Mouse (Mus musculus) liver, embryonic 15.5 days (tissue): Measurements from ENCODE around the gene Tbxas1. TPM values are rescaled to one million over a fixed set of nuclear protein-coding genes. Genes with fewer than 3 reads are reported as not detected.

ENCODE experiments used
- ATAC-seq: fragments of 200-750 bp; cut with Nextera tagmentation; 2 replicates; pipeline ENCODE4 v1.8.0; 2017; ENCODE audit warnings: moderate number of reproducible peaks, mild to moderate bottlenecking, moderate library complexity; ENCODE audit not compliant: insufficient read depth
- H3K27ac ChIP-seq: fragments of 300-500 bp; sonication (generic); replicated peaks from 2 replicates; pipeline ENCODE4 v1.5.1; 2015; ENCODE audit warnings: mild to moderate bottlenecking, inconsistent platforms
- H3K27me3 ChIP-seq: fragments of 300-500 bp; sonication (generic); 2 replicates; pipeline ENCODE4 v1.6.1; 2015; ENCODE audit warnings: mild to moderate bottlenecking, inconsistent platforms
- H3K36me3 ChIP-seq: fragments of 300-500 bp; sonication (generic); replicated peaks from 2 replicates; pipeline ENCODE4 v1.6.1; 2015; ENCODE audit warnings: moderate library complexity, mild to moderate bottlenecking, inconsistent platforms
- H3K4me1 ChIP-seq: fragments of 300-500 bp; sonication (generic); replicated peaks from 2 replicates; pipeline ENCODE4 v1.6.1; 2015; ENCODE audit warnings: inconsistent platforms
- H3K4me2 ChIP-seq: fragments of 300-500 bp; sonication (generic); 2 replicates; pipeline ENCODE4 v1.6.1; 2015; ENCODE audit warnings: moderate library complexity, mild to moderate bottlenecking, inconsistent platforms
- H3K4me3 ChIP-seq: fragments of 300-500 bp; sonication (generic); replicated peaks from 2 replicates; pipeline ENCODE4 v1.5.1; 2015; ENCODE audit warnings: mild to moderate bottlenecking, inconsistent platforms
- H3K9ac ChIP-seq: fragments of 300-500 bp; sonication (generic); 2 replicates; pipeline ENCODE4 v1.6.1; 2015; ENCODE audit warnings: moderate library complexity, mild to moderate bottlenecking, inconsistent platforms
- H3K9me3 ChIP-seq: fragments of 300-500 bp; sonication (generic); replicated peaks from 2 replicates; pipeline ENCODE4 v1.6.1; 2016; ENCODE audit warnings: inconsistent platforms
- WGBS: fragments of 180-500 bp; shearing (Covaris S2); methylation state at CpG from one replicate; pipeline ENCODE4 v1.1.7; 2015; ENCODE audit warnings: mixed read lengths; ENCODE audit not compliant: insufficient replicate concordance; 5-methylcytosine and 5-hydroxymethylcytosine counted together
- polyA plus RNA-seq: library from polyadenylated mRNA; unstranded; fragments of >200 nt; fragmentation: Nextera tagmentation; extraction: Ambion mirVana; gene quantifications from 2 replicates; pipeline ENCODE4 v1.2.1, GENCODE M21; 2015

The Tbxas1 gene
- polyA plus RNA-seq, 1 experiment from 2014 or later = 9.0 TPM

DNA sequence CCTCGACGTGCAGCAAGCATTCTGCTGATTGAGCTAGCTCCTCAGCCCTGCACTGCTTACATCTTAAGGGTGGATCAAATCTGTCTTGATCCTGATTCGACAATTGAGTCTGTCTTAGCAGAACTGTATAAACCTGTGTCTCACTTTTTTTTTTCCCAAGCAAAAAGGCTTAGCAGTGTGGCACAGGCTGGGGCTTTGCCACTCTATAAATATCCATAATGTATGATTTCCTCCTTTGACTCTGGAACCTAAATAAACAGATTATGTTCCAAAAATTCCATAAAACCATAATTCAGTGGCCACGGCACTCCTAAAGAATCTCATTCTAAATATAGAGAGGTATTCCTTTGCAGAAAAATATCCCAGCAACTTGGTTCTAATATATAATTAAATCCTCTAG is 122.6 kb downstream of the Tbxas1 start:
- Histone ChIP-seq H3K9me3 (no peaks in the 10 kb centered on the region), H3K27ac (no peak overlapping the region), H3K27me3 (no peaks in the 10 kb centered on the region), H3K36me3 (no peaks in the 10 kb centered on the region), H3K9ac (no peak overlapping the region), H3K4me2 (no peak overlapping the region), H3K4me1 (peaks cover under 1% of the 10 kb centered on the region; the same call in 1 of the 2 replicates), H3K4me3 (no peak overlapping the region)
- WGBS = 68% methylated on average over 4 of the region's 4 CpGs
- ATAC-seq = no peak

DNA sequence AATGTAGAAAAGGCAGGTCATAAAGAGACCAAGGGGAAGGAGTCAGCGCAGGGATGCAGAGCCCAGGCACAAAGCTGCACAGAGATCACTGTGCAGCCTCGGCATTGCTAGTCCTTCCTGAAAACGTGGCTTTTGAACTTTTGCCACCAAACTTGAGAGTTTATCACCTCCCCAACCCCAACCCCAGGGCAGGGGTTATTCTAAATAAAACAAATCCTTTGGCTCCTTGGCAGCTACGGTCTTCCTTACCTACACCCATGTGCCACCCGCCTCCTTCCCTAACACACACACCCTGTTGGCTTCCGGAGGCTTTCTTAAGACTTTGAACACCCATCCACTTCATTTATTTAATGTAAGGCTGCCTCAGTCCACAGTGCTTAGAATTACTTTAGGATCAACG is 127.9 kb downstream of the Tbxas1 start:
- Histone ChIP-seq H3K27ac (no peak overlapping the region), H3K4me1 (peaks cover 7% of the 10 kb centered on the region; the same call in 1 of the 2 replicates), H3K4me2 (no peak overlapping the region), H3K9me3 (no peaks in the 10 kb centered on the region), H3K36me3 (no peaks in the 10 kb centered on the region), H3K9ac (no peak overlapping the region), H3K27me3 (peaks cover 17% of the 10 kb centered on the region; the same call in 1 of the 2 replicates), H3K4me3 (no peak overlapping the region)
- ATAC-seq = no peak
- 57% methylated on average over 7 of the region's 7 CpGs for WGBS

GRCm38 (mm10) chr6:39004003-39004473 is 128.8 kb downstream of the Tbxas1 start:
- Histone ChIP-seq H3K36me3 (no peaks in the 10 kb centered on the region), H3K9me3 (no peaks in the 10 kb centered on the region), H3K4me1 (peaks cover 7% of the 10 kb centered on the region; the same call in 1 of the 2 replicates), H3K27ac (no peak overlapping the region), H3K27me3 (peaks cover 17% of the 10 kb centered on the region; the same call in 1 of the 2 replicates), H3K4me3 (no peak overlapping the region), H3K9ac (no peak overlapping the region), H3K4me2 (no peak overlapping the region)
- ATAC-seq = no peak
- 61% methylated on average over 12 of the region's 12 CpGs for WGBS

- Histone ChIP-seq H3K4me1 (peaks cover 7% of the 10 kb centered on the region; the same call in 1 of the 2 replicates), H3K4me2 (no peak overlapping the region), H3K27ac (no peak overlapping the region), H3K27me3 (peaks cover 17% of the 10 kb centered on the region; the same call in 1 of the 2 replicates), H3K9me3 (no peaks in the 10 kb centered on the region), H3K9ac (no peak overlapping the region), H3K4me3 (no peak overlapping the region), H3K36me3 (no peaks in the 10 kb centered on the region)
- WGBS = 65% methylated on average over 20 of the region's 20 CpGs
- ATAC-seq = no peak
Measured at GRCm38 (mm10) chr6:39005267-39005944, 130.2 kb downstream of the Tbxas1 start.

DNA sequence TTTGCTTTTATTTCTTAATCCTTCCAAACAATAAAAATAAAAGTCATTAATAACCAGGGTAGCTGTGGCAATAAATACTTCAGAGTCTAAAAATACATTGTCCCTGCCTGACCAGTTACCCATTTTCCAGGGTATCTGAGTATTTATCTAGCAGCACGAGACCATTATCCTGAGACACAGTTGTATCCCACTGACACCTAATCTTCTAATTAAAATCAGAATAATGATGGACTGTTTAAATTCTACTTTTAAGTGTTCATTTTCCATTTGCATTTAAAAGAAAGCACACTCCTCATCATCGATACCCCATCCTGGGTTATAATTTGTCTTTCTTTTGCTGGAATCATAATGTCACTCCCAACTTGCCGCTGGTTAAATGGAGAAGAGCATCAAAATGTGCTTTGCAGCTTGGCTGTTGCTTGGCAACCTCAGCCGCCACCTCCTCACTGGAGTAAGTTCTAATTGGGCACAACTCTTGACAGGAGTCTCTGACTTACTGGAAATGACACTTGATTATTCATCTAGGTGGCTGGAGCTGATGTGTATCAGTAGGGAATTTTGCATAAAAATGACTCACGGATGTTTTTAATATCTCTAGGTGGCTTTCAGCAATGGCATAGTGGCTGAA is 130.9 kb downstream of the Tbxas1 start:
- ATAC-seq = no peak
- Histone ChIP-seq H3K4me1 (peaks cover 7% of the 10 kb centered on the region; the same call in 1 of the 2 replicates), H3K9ac (no peak overlapping the region), H3K27ac (no peak overlapping the region), H3K4me3 (no peak overlapping the region), H3K9me3 (no peaks in the 10 kb centered on the region), H3K4me2 (no peak overlapping the region), H3K36me3 (no peaks in the 10 kb centered on the region), H3K27me3 (peaks cover 17% of the 10 kb centered on the region; the same call in 1 of the 2 replicates)
- 69% methylated on average over 5 of the region's 5 CpGs for WGBS

GRCm38 (mm10) chr6:39007223-39007622 is 132.0 kb downstream of the Tbxas1 start:
- no peak overlapping the region for H3K4me3 ChIP-seq
- H3K27me3 ChIP-seq = peaks cover 17% of the 10 kb centered on the region; the same call in 1 of the 2 replicates
- ATAC-seq = no peak
- H3K4me2 ChIP-seq = no peak overlapping the region
- H3K4me1 ChIP-seq = peaks cover 7% of the 10 kb centered on the region; the same call in 1 of the 2 replicates
- H3K27ac ChIP-seq = peak overlapping the region; percentile 39; the same call in 1 of the 2 replicates
- no peaks in the 10 kb centered on the region for H3K9me3 ChIP-seq
- no peak overlapping the region for H3K9ac ChIP-seq
- no peaks in the 10 kb centered on the region for H3K36me3 ChIP-seq
- 41% methylated on average over 5 of the region's 5 CpGs for WGBS

- H3K9me3 ChIP-seq = peaks cover 5% of the 10 kb centered on the region; the same call in 1 of the 2 replicates
- WGBS = 46% methylated on average over 4 of the region's 4 CpGs
- no peak overlapping the region for H3K4me3 ChIP-seq
- peaks cover 5% of the 10 kb centered on the region; the same call in 1 of the 2 replicates for H3K36me3 ChIP-seq
- H3K27me3 ChIP-seq = peaks cover 17% of the 10 kb centered on the region; the same call in 1 of the 2 replicates
- H3K4me2 ChIP-seq = no peak overlapping the region
- H3K9ac ChIP-seq = no peak overlapping the region
- peaks cover 7% of the 10 kb centered on the region; the same call in 1 of the 2 replicates for H3K4me1 ChIP-seq
- no peak overlapping the region for H3K27ac ChIP-seq
- no peak for ATAC-seq
Measured at GRCm38 (mm10) chr6:39008116-39008515, 132.9 kb downstream of the Tbxas1 start.

DNA sequence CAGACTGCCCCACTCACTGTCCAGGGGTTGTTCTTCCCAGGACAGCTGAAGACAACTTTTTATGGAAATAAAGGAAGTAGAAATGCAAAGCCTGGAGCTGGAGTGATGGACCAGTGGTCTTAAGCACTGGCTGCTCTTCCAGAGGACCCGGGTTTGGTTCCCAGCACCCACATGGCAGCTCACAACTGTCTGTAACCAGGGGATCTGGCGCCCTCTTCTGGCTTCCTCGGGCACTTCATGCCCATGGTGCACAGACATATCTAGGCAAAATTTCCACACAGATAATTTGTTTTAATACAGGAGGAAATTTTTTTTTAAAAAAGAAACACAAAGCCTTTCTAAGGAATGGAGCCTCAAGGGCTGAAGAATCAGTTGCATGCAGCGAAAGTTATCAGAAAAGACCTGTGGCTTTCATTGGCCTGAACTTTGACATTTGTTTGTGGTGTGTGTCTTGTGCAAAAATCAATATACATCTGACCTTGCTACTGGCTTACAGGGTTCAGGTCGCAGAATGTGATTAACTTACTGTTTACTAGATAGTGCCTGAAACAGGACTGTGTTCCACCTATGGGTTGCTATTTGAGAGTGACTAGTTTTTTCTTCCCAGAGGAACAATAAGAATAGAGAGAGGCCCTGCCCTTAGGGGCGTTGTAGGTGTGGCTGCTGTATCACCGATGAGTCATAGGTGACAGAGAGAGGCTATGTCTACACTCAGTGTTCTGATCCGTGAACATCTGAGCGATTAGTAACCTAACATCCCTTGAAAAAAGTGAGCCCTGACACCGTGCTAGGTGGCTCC is 138.0 kb downstream of the Tbxas1 start:
- Histone ChIP-seq H3K9ac (no peak overlapping the region), H3K4me1 (peaks cover 9% of the 10 kb centered on the region; the same call in 1 of the 2 replicates), H3K4me2 (no peak overlapping the region), H3K36me3 (peaks cover 5% of the 10 kb centered on the region; the same call in 1 of the 2 replicates), H3K4me3 (no peak overlapping the region), H3K27me3 (no peaks in the 10 kb centered on the region), H3K27ac (peak overlapping the region; percentile 79), H3K9me3 (peaks cover 5% of the 10 kb centered on the region; the same call in 1 of the 2 replicates)
- 64% methylated on average over 10 of the region's 10 CpGs for WGBS
- peak; percentile 81 for ATAC-seq

DNA sequence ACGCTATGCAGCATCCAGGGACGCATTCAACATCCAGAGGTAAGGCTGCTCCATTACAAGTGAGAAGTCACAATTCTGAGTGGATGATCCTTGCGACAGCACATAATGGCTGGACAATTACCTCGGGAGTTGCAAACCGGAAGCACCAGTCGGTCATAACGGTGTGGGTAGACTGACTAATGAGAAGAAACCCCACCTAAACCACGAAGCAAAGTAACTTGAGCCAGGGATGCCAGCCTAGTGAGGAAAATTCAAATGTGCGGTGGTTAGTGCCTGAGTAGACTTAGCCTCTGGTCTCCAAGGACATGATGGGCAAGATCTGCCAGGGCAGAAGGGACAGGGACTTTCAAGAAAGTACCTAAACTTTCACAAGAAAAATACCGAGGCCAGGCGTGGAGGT is 142.7 kb downstream of the Tbxas1 start:
- ATAC-seq = no peak
- 73% methylated on average over 11 of the region's 11 CpGs for WGBS
- no peaks in the 10 kb centered on the region for H3K36me3 ChIP-seq

DNA sequence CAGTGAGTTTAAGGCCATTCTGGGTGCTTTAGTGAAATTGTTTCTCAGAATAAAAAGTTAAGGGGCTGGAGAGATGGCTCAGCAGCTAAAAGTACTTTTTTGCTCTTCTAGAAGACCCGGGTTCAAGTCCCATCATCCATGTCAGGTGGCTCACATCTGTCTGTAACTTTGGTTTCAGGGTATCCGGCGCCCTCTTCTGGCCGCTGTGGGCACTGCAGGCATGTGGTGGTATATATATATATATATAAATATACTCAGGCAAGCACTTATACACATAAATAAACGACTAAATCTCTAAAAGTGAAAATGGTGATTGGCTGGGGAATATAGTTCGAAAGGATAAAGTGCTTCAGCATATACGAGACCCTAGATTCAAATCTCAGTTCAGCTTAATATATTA is 143.6 kb downstream of the Tbxas1 start:
- ATAC-seq = no peak
- H3K36me3 ChIP-seq = no peaks in the 10 kb centered on the region
- H3K4me3 ChIP-seq = no peak overlapping the region
- H3K27ac ChIP-seq = no peak overlapping the region
- H3K4me1 ChIP-seq = peaks cover 23% of the 10 kb centered on the region
- H3K27me3 ChIP-seq = no peaks in the 10 kb centered on the region
- no peaks in the 10 kb centered on the region for H3K9me3 ChIP-seq
- WGBS = 59% methylated on average over 7 of the region's 7 CpGs
- H3K9ac ChIP-seq = no peak overlapping the region
- no peak overlapping the region for H3K4me2 ChIP-seq

More for the DNA sequence above, 142.7 kb downstream of the Tbxas1 start:
- H3K27me3 ChIP-seq = no peaks in the 10 kb centered on the region
- 0 out of 2 replicates have a peak, but pooled peaks cover 1% of the 10 kb centered on the region for H3K9me3 ChIP-seq
- no peak overlapping the region for H3K4me2 ChIP-seq
- H3K27ac ChIP-seq = no peak overlapping the region
- H3K4me3 ChIP-seq = no peak overlapping the region
- no peak overlapping the region for H3K9ac ChIP-seq
- H3K4me1 ChIP-seq = peaks cover 25% of the 10 kb centered on the region
